Mouse (Mus musculus) liver, postnatal 0 days (tissue): ENCODE measurements around the gene Adap1. TPM values are rescaled to one million over a fixed set of nuclear protein-coding genes. Genes with fewer than 3 reads are reported as not detected.

Source experiments
- ATAC-seq: fragments of 200-750 bp; cut with Nextera tagmentation; 2 replicates; pipeline ENCODE4 v1.8.0; 2017; ENCODE audit warnings: mild to moderate bottlenecking, moderate library complexity
- DNase-seq: peaks from one replicate; pipeline ENCODE4 v3.0.0-alpha.2; 2016
- H3K27ac ChIP-seq: fragments of 300-500 bp; sonication (generic); 2 replicates; pipeline ENCODE4 v1.5.1; 2014; ENCODE audit warnings: antibody characterized with exemption, moderate library complexity, mild to moderate bottlenecking, low read depth
- H3K27me3 ChIP-seq: fragments of 300-500 bp; sonication (generic); 2 replicates; pipeline ENCODE4 v1.6.1; 2014; ENCODE audit warnings: low read length, control low read depth, mixed read lengths; ENCODE audit not compliant: insufficient read depth
- H3K36me3 ChIP-seq: fragments of 300-500 bp; sonication (generic); replicated peaks from 2 replicates; pipeline ENCODE4 v1.6.1; 2014; ENCODE audit warnings: mild to moderate bottlenecking, control low read depth, low read length, moderate library complexity, mixed read lengths; ENCODE audit not compliant: insufficient read depth
- H3K4me1 ChIP-seq: fragments of 300-500 bp; sonication (generic); 2 replicates; pipeline ENCODE4 v1.6.1; 2014; ENCODE audit warnings: antibody characterized with exemption, mild to moderate bottlenecking, control low read depth; ENCODE audit not compliant: insufficient read depth
- H3K4me2 ChIP-seq: fragments of 300-500 bp; sonication (generic); 2 replicates; pipeline ENCODE4 v1.6.1; 2014; ENCODE audit warnings: low read depth, mild to moderate bottlenecking, low read length, moderate library complexity, mixed read lengths
- H3K4me3 ChIP-seq: fragments of 300-500 bp; sonication (generic); 2 replicates; pipeline ENCODE4 v1.5.1; 2014; ENCODE audit warnings: low read depth, low read length
- H3K9ac ChIP-seq: fragments of 300-500 bp; sonication (generic); replicated peaks from 2 replicates; pipeline ENCODE4 v1.6.1; 2014; ENCODE audit warnings: mild to moderate bottlenecking, moderate library complexity
- H3K9me3 ChIP-seq: fragments of 300-500 bp; sonication (generic); 2 replicates; pipeline ENCODE4 v1.6.1; 2016; ENCODE audit warnings: mild to moderate bottlenecking, control low read depth, low read length, mixed read lengths
- CTCF ChIP-seq: sonication (generic); IDR thresholded peaks from 2 replicates; pipeline ENCODE4 v1.5.1; 2016; ENCODE audit warnings: antibody characterized with exemption, low read depth
- EP300 ChIP-seq: IDR thresholded peaks from 2 replicates; pipeline ENCODE4 v1.6.1; 2016; ENCODE audit warnings: antibody characterized with exemption, low read depth, mild to moderate bottlenecking
- WGBS: fragments of 180-500 bp; shearing (Covaris S2); extraction: QIAGEN DNeasy Blood & Tissue Kit; methylation state at CpG from one replicate; pipeline ENCODE4 v1.1.7; 2014; ENCODE audit not compliant: insufficient replicate concordance; 5-methylcytosine and 5-hydroxymethylcytosine counted together
- polyA plus RNA-seq: library from polyadenylated mRNA; unstranded; fragments of >200 nt; fragmentation: Nextera tagmentation; extraction: Ambion mirVana; gene quantifications from 2 replicates; pipeline ENCODE4 v1.2.1, GENCODE M21; 2015

Adap1 gene
- polyA plus RNA-seq, 1 experiment from 2014 or later, result 3.7 TPM

DNA sequence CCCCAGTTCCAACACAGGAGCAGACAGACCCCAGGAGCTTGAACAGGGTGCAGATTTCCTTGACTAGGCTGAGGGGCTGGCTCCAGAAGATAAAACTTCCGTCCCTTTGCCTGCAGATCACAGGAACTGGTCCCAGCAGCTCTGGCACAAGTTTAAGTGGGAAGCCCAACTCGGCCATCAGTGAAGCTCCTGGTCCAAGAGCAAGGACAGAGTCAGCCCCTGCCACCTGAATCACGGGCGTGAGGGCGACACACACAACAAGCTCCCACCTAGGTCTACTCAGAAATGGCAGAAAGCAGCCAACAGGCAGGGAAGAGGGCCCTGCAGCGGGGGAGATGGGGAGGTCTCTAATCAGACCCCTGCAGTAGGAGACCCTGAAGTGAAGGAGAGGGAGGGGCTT is 44.9 kb upstream of the Adap1 start:
- WGBS, result 74% methylated on average over 6 of the region's 6 CpGs
- DNase-seq, result no peak
- peak overlapping the region; percentile 93 for H3K9ac ChIP-seq
- H3K9me3 ChIP-seq, result no peaks in the 10 kb centered on the region
- ATAC-seq, result no peak
- H3K4me3 ChIP-seq, result peak overlapping the region; percentile 64; the same call in 1 of the 2 replicates
- H3K27ac ChIP-seq, result peak overlapping the region; percentile 96
- no peaks in the 10 kb centered on the region for H3K27me3 ChIP-seq
- TF ChIP-seq CTCF, result no peak
- no peak for TF ChIP-seq EP300
- H3K4me1 ChIP-seq, result peaks cover 77% of the 10 kb centered on the region
- no peaks in the 10 kb centered on the region for H3K36me3 ChIP-seq
- H3K4me2 ChIP-seq, result peak overlapping the region; percentile 84

DNA sequence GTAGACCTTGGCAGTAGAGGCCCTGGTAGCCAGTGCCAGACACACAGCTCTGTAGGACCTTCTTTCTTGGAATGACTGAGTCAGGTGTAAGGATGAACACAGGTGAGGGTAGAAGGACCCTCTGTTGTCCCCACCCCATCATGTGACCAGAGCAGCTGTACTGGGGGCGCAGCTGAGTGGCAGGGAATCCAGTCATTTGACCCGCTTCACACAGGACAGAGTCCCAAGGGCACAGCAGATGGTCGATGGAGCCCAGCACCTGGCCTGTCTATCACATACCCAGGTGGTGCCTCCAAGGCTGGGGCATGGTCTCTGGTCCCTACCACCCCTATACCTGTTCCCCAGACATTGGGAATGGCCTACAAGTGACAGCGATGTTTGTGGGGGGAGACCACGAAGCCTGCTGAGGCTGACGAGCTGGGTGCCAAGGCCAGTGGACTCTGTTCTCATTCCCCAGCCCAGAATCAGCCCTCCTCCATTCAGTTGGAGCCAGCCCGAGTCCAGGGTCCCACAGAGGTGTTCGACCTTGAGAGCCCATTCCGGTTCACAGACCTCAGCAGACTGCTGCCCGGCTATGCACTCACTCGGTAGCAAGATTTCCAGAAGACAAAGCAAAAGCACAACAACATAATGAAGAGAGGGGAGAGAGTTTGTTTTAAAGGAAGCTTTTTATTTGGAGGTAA is 43.4 kb upstream of the Adap1 start:
- no peaks in the 10 kb centered on the region for H3K9me3 ChIP-seq
- WGBS, result 70% methylated on average over 11 of the region's 11 CpGs
- peak overlapping the region; percentile 15; the same call in 1 of the 2 replicates for H3K4me2 ChIP-seq
- peak overlapping the region; percentile 96 for H3K27ac ChIP-seq
- no peak overlapping the region for H3K4me3 ChIP-seq
- DNase-seq (peak; percentile 44), ATAC-seq (peak; percentile 11; the same call in 1 of the 2 replicates)
- peaks cover 83% of the 10 kb centered on the region for H3K4me1 ChIP-seq
- no peak for TF ChIP-seq CTCF
- no peak for TF ChIP-seq EP300
- no peaks in the 10 kb centered on the region for H3K27me3 ChIP-seq
- no peaks in the 10 kb centered on the region for H3K36me3 ChIP-seq
- H3K9ac ChIP-seq, result peak overlapping the region; percentile 3; the same call in 1 of the 2 replicates

DNA sequence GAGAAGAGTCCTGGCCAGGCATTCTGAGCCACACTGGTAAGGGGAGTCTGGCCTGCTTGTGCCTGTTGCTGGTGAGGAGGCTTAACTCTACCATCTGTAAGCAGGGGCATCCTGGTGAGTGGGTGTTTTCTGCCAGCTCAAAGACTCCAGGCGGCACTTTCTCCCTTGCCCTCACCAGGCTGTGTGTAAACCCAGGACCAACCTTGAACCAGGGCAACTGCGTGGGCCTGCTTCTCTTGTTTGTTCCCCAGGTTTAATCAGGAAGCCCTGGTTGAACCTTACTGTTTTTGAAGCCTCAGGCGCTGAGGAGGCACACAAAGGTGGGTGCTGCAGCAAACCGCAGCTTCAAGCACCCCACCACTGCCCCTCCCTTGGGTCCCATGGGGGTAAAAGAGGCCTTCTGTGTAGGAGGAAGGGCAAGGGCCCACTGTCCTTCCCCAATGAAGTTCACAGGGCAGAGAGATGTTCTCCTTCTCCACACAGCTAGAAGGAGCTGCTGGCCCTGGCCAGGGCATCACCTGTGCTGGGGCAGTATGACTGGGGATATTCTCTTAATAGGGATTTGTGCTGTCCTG is 42.5 kb upstream of the Adap1 start:
- Histone ChIP-seq H3K4me2 (peak overlapping the region; percentile 15; the same call in 1 of the 2 replicates), H3K4me3 (no peak overlapping the region), H3K27me3 (no peaks in the 10 kb centered on the region), H3K9ac (peak overlapping the region; percentile 3; the same call in 1 of the 2 replicates), H3K27ac (peak overlapping the region; percentile 96), H3K4me1 (peaks cover 77% of the 10 kb centered on the region), H3K36me3 (no peaks in the 10 kb centered on the region), H3K9me3 (no peaks in the 10 kb centered on the region)
- ATAC-seq, result no peak
- no peak for TF ChIP-seq CTCF
- TF ChIP-seq EP300, result no peak
- 66% methylated on average over 4 of the region's 4 CpGs for WGBS
- no peak for DNase-seq

DNA sequence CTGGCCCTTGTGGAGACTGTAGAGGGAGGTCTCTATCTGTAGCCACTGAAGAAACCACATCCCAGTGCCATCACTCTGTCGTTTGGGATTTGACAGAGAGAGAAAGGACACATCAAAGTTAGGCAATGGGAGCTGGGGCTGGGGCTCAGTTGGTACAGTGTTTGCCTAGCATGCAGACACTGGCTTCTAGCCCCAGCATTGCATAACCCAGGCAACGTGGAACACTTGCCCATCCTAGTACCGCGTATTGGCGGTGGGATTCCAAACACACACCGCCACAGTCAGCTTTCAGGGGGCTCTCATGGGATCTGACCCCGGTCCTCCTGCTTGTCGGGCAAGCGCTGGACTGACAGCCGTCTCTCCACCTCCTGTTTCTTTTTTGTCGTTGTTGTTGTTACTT is 41.1 kb upstream of the Adap1 start:
- 73% methylated on average over 11 of the region's 11 CpGs for WGBS
- Histone ChIP-seq H3K4me3 (no peak overlapping the region), H3K9ac (0 out of 2 replicates have a peak overlapping the region, but pooled peaks have one; percentile 16), H3K9me3 (no peaks in the 10 kb centered on the region), H3K27ac (peak overlapping the region; percentile 67), H3K4me2 (no peak overlapping the region), H3K27me3 (no peaks in the 10 kb centered on the region), H3K4me1 (peaks cover 69% of the 10 kb centered on the region), H3K36me3 (no peaks in the 10 kb centered on the region)
- no peak for TF ChIP-seq CTCF
- no peak for TF ChIP-seq EP300
- ATAC-seq (peak; percentile 16; the same call in 1 of the 2 replicates), DNase-seq (peak; percentile 56)

DNA sequence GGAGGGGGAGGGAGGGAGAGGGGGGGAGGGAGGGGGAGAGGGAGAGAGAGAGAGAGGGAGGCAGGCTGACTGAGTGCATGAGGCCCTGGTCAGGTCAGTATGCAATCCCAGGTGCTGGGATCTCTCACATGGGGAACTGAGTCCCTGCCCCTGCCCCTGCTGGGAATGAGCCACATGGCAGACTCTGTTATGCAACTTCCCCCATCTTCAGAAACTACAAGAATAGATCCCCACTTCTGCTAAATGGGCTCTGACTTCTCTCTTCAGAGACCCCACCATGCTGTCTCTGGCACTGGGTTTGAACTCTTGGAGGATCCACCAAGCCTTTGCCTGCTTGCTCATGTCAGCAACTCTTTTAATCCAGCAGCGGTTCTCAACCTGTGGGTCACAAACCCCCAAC is 40.4 kb upstream of the Adap1 start:
- no peak for ATAC-seq
- WGBS, result 65% methylated on average over 1 of the region's 1 CpGs
- Histone ChIP-seq H3K9ac (no peak overlapping the region), H3K36me3 (no peaks in the 10 kb centered on the region), H3K9me3 (no peaks in the 10 kb centered on the region), H3K4me2 (no peak overlapping the region), H3K4me3 (no peak overlapping the region), H3K27ac (peak overlapping the region; percentile 67), H3K4me1 (peaks cover 64% of the 10 kb centered on the region), H3K27me3 (no peaks in the 10 kb centered on the region)
- DNase-seq, result peak; percentile 48
- TF ChIP-seq EP300 (no peak), CTCF (no peak)

DNA sequence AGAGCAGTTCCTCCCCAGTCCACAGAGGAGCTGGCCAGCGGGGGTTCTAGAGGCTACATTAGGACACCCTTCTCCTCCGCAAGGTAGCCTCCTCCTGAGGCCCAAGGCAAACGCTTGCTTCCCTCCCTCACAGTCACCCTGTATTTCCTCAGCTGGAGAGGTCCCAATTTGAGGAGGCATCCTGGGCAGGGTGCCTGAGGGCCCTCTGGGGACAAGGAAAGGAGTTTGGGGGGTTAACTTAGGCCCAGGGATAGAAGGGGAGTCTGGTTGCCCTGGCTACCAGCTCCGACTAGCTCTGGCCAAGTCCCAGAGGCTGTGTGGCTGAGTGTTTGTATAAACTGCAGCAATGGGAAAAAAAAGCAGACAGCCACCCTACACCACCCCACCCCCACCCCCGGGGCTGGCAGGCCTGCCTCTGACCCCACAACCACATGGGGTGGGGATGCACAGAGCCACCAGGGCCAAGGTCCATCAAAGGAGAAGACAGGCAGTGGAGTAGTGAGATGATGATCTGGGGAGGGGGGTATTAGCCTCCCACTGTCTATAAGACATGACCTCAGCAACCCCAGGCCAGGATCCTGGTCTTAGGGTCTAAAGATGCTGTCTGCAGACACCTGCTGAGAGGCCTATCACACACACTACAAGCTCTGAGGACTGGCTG is 39.6 kb upstream of the Adap1 start:
- Histone ChIP-seq H3K9me3 (no peaks in the 10 kb centered on the region), H3K4me1 (peaks cover 56% of the 10 kb centered on the region), H3K27me3 (no peaks in the 10 kb centered on the region), H3K4me2 (peak overlapping the region; percentile 56), H3K36me3 (no peaks in the 10 kb centered on the region), H3K4me3 (no peak overlapping the region), H3K27ac (peak overlapping the region; percentile 81), H3K9ac (peak overlapping the region; percentile 16; the same call in 1 of the 2 replicates)
- TF ChIP-seq CTCF (no peak), EP300 (no peak)
- ATAC-seq, result peak; percentile 9
- 27% methylated on average over 5 of the region's 5 CpGs for whole genome bisulfite sequencing
- DNase-seq, result no peak
